Mouse (Mus musculus): ENCODE data around the gene Gm20696.

DNA sequence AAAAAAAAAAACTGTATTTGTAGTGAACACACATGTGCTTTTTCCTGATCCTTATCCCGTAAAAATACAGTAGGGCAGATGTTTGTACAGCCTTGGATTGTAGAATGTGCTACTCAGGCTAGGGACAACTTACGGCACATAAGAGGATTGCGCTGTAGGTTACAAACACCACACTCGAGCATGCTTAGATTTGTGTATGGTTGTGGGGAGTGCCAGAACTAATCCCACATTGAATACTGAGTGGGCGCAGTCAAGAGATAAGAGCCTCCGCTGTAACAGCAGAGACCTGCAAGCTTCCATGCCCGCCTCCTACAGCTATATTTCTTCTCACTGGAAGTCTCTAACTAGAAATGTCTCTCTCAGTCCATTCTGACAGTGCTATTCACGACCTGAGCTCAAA lies 431.0 kb downstream of the Gm20696 start:
- TF ChIP-seq CTCF (IDR thresholded peaks at IDR 0.05; ENCODE audit: extremely low read depth, insufficient read depth, low read length) (no peak), POLR2A (IDR thresholded peaks at IDR 0.05; ENCODE audit: extremely low read depth, insufficient read depth, low read length) (no peak)
